Mouse (Mus musculus) intestine, embryonic 16.5 days (tissue): Measurements from ENCODE around the gene Ak5. TPM values are rescaled to one million over a fixed set of nuclear protein-coding genes. Genes with fewer than 3 reads are reported as not detected.

Experiments
- ATAC-seq: fragments of 200-750 bp; cut with Nextera tagmentation; 2 replicates; pipeline ENCODE4 v1.8.0; 2017; ENCODE audit warnings: moderate TSS enrichment, moderate library complexity
- H3K27ac ChIP-seq: fragments of 300-500 bp; sonication (generic); 2 replicates; pipeline ENCODE4 v1.5.1; 2014; ENCODE audit warnings: mild to moderate bottlenecking, low read length
- H3K27me3 ChIP-seq: fragments of 300-500 bp; sonication (generic); replicated peaks from 2 replicates; pipeline ENCODE4 v1.6.1; 2014; ENCODE audit warnings: low read length, control low read depth, mixed read lengths; ENCODE audit not compliant: control insufficient read depth, insufficient read depth
- H3K36me3 ChIP-seq: fragments of 300-500 bp; sonication (generic); 2 replicates; pipeline ENCODE4 v1.6.1; 2014; ENCODE audit warnings: low read length, control low read depth; ENCODE audit not compliant: control insufficient read depth, insufficient read depth
- H3K4me1 ChIP-seq: fragments of 300-500 bp; sonication (generic); 2 replicates; pipeline ENCODE4 v1.6.1; 2014; ENCODE audit warnings: low read length, control low read depth, mixed read lengths; ENCODE audit not compliant: control insufficient read depth, insufficient read depth
- H3K4me2 ChIP-seq: fragments of 300-500 bp; sonication (generic); 2 replicates; pipeline ENCODE4 v1.6.1; 2014; ENCODE audit warnings: low read depth, low read length, control low read depth
- H3K4me3 ChIP-seq: fragments of 300-500 bp; sonication (generic); 2 replicates; pipeline ENCODE4 v1.5.1; 2014; ENCODE audit warnings: mild to moderate bottlenecking, low read length
- H3K9ac ChIP-seq: fragments of 300-500 bp; sonication (generic); 2 replicates; pipeline ENCODE4 v1.6.1; 2014; ENCODE audit warnings: low read depth, low read length
- H3K9me3 ChIP-seq: fragments of 300-500 bp; sonication (generic); 2 replicates; pipeline ENCODE4 v1.6.1; 2016; ENCODE audit warnings: low read length, control low read depth; ENCODE audit not compliant: control insufficient read depth
- WGBS: fragments of 180-500 bp; shearing (Covaris S2); extraction: QIAGEN DNeasy Blood & Tissue Kit; methylation state at CpG from one replicate; pipeline ENCODE4 v1.1.7; 2014; 5-methylcytosine and 5-hydroxymethylcytosine counted together
- polyA plus RNA-seq: library from polyadenylated mRNA; unstranded; fragments of >200 nt; fragmentation: Nextera tagmentation; extraction: Ambion mirVana; gene quantifications from 2 replicates; pipeline ENCODE4 v1.2.1, GENCODE M21; 2015

Gene Ak5
- polyA plus RNA-seq, 1 experiment from 2014 or later = 0.99 TPM

GRCm38 (mm10) chr3:152469423-152470200, 198.5 kb downstream of the Ak5 start:
- Histone ChIP-seq H3K27me3 (no peaks in the 10 kb centered on the region), H3K27ac (no peak overlapping the region), H3K4me1 (no peaks in the 10 kb centered on the region), H3K4me3 (no peak overlapping the region), H3K9me3 (no peaks in the 10 kb centered on the region), H3K36me3 (no peaks in the 10 kb centered on the region), H3K4me2 (no peak overlapping the region), H3K9ac (no peak overlapping the region)
- WGBS = 56% methylated on average over 18 of the region's 18 CpGs
- no peak for ATAC-seq

- ATAC-seq = no peak
- H3K4me3 ChIP-seq = no peak overlapping the region
- H3K9ac ChIP-seq = no peak overlapping the region
- 78% methylated on average over 12 of the region's 12 CpGs for WGBS
- no peaks in the 10 kb centered on the region for H3K4me1 ChIP-seq
- H3K27ac ChIP-seq = no peak overlapping the region
- no peaks in the 10 kb centered on the region for H3K27me3 ChIP-seq
- no peaks in the 10 kb centered on the region for H3K36me3 ChIP-seq
- H3K4me2 ChIP-seq = no peak overlapping the region
- no peaks in the 10 kb centered on the region for H3K9me3 ChIP-seq
These were observed 199.6 kb downstream of the Ak5 start for GRCm38 (mm10) chr3:152468569-152469041.

- H3K27ac ChIP-seq = no peak overlapping the region
- no peaks in the 10 kb centered on the region for H3K9me3 ChIP-seq
- no peaks in the 10 kb centered on the region for H3K4me1 ChIP-seq
- no peaks in the 10 kb centered on the region for H3K27me3 ChIP-seq
- ATAC-seq = no peak
- no peak overlapping the region for H3K9ac ChIP-seq
- WGBS = 86% methylated on average over 8 of the region's 8 CpGs
- H3K4me3 ChIP-seq = no peak overlapping the region
- no peaks in the 10 kb centered on the region for H3K36me3 ChIP-seq
- no peak overlapping the region for H3K4me2 ChIP-seq
These were observed 200.1 kb downstream of the Ak5 start for GRCm38 (mm10) chr3:152468032-152468431.

GRCm38 (mm10) chr3:152467312-152467711, 200.8 kb downstream of the Ak5 start:
- 88% methylated on average over 4 of the region's 4 CpGs for WGBS
- Histone ChIP-seq H3K36me3 (no peaks in the 10 kb centered on the region), H3K4me3 (no peak overlapping the region), H3K27ac (no peak overlapping the region), H3K27me3 (no peaks in the 10 kb centered on the region), H3K9ac (no peak overlapping the region), H3K4me1 (no peaks in the 10 kb centered on the region), H3K4me2 (no peak overlapping the region), H3K9me3 (no peaks in the 10 kb centered on the region)
- no peak for ATAC-seq

GRCm38 (mm10) chr3:152466849-152467248, 201.3 kb downstream of the Ak5 start:
- 84% methylated on average over 9 of the region's 9 CpGs for WGBS
- peak; percentile 36; the same call in 1 of the 2 replicates for ATAC-seq

GRCm38 (mm10) chr3:152465338-152465737, 202.8 kb downstream of the Ak5 start:
- Histone ChIP-seq H3K9ac (no peak overlapping the region), H3K4me2 (no peak overlapping the region), H3K27ac (no peak overlapping the region), H3K9me3 (no peaks in the 10 kb centered on the region), H3K36me3 (no peaks in the 10 kb centered on the region), H3K4me3 (no peak overlapping the region), H3K4me1 (no peaks in the 10 kb centered on the region; the same call in 1 of the 2 replicates), H3K27me3 (no peaks in the 10 kb centered on the region)
- 89% methylated on average over 5 of the region's 6 CpGs for WGBS
- no peak for ATAC-seq

More at GRCm38 (mm10) chr3:152466849-152467248, 201.3 kb downstream of the Ak5 start:
- no peaks in the 10 kb centered on the region for H3K36me3 ChIP-seq
- H3K27me3 ChIP-seq = no peaks in the 10 kb centered on the region
- no peak overlapping the region for H3K27ac ChIP-seq
- no peak overlapping the region for H3K4me3 ChIP-seq
- H3K9ac ChIP-seq = no peak overlapping the region
- no peak overlapping the region for H3K4me2 ChIP-seq
- no peaks in the 10 kb centered on the region for H3K9me3 ChIP-seq
- H3K4me1 ChIP-seq = no peaks in the 10 kb centered on the region; the same call in 1 of the 2 replicates

- no peak for ATAC-seq
- Histone ChIP-seq H3K27me3 (no peaks in the 10 kb centered on the region), H3K27ac (no peak overlapping the region), H3K9ac (no peak overlapping the region), H3K9me3 (no peaks in the 10 kb centered on the region), H3K36me3 (0 out of 2 replicates have a peak, but pooled peaks cover 3% of the 10 kb centered on the region), H3K4me3 (no peak overlapping the region), H3K4me2 (no peak overlapping the region), H3K4me1 (no peaks in the 10 kb centered on the region; the same call in 1 of the 2 replicates)
- 94% methylated on average over 3 of the region's 3 CpGs for WGBS
These were observed 203.7 kb downstream of the Ak5 start for GRCm38 (mm10) chr3:152464462-152464861.

- H3K4me2 ChIP-seq = no peak overlapping the region
- no peaks in the 10 kb centered on the region; the same call in 1 of the 2 replicates for H3K4me1 ChIP-seq
- H3K9ac ChIP-seq = no peak overlapping the region
- no peaks in the 10 kb centered on the region for H3K27me3 ChIP-seq
- ATAC-seq = no peak
- no peaks in the 10 kb centered on the region for H3K9me3 ChIP-seq
- no peak overlapping the region for H3K4me3 ChIP-seq
- H3K27ac ChIP-seq = no peak overlapping the region; the same call in 1 of the 2 replicates
- 86% methylated on average over 10 of the region's 10 CpGs for WGBS
- H3K36me3 ChIP-seq = 0 out of 2 replicates have a peak, but pooled peaks cover 3% of the 10 kb centered on the region
These were observed 205.3 kb downstream of the Ak5 start for GRCm38 (mm10) chr3:152462900-152463299.

- peaks cover 7% of the 10 kb centered on the region; the same call in 1 of the 2 replicates for H3K36me3 ChIP-seq
- H3K27ac ChIP-seq = no peak overlapping the region
- no peak overlapping the region for H3K9ac ChIP-seq
- H3K4me2 ChIP-seq = no peak overlapping the region
- no peak overlapping the region for H3K4me3 ChIP-seq
- ATAC-seq = no peak
- H3K9me3 ChIP-seq = no peaks in the 10 kb centered on the region
- H3K27me3 ChIP-seq = no peaks in the 10 kb centered on the region
- WGBS = 76% methylated on average over 10 of the region's 10 CpGs
- H3K4me1 ChIP-seq = no peaks in the 10 kb centered on the region; the same call in 1 of the 2 replicates
These were observed 206.1 kb downstream of the Ak5 start for GRCm38 (mm10) chr3:152462038-152462547.
